Mouse (Mus musculus): ENCODE data around the gene Ntn5. TPM values are rescaled to one million over a fixed set of nuclear protein-coding genes. Genes with fewer than 3 reads are reported as not detected.

Gene Ntn5
- polyA plus RNA-seq, 1 experiment from 2014 or later: 10.8 TPM

DNA sequence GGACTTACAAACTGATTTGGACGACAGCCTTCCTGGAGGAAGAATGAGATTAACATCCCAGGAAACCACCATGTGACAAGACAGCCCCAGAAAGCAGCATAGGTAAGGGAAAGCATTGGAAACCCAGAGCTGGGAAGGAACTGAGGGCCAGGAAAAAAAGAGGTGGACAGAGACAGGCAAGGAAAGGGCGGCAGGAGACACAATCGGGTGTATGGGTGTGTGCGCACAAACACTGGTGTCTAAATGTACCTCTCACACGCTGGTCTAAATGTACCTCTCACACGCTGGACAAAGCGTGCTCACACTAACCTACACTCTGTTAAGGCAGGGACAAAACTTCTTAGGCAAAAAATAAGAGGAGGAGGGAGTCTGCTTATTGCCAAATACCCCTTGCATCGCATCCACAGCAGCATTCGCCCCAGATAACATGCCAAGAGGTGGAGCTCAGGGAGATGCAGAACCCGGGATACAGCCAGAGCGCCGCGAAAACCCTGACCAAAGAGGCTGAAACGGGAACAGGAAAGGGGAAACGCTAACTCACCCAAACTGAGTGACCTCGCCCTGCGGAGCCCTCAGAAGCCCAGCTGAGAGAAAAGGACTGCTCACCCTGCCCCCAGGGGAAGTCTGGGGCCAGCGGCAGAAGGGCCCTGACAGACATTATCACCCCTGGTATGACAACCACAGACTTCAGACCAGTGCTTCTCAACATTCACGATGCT lies 32.1 kb downstream of the Ntn5 start:
- H3K9ac ChIP-seq: no peak overlapping the region; the same call in 1 of the 2 replicates
- 78% methylated on average over 19 of the region's 19 CpGs for WGBS
- no peaks in the 10 kb centered on the region for H3K9me3 ChIP-seq (replicated peaks)
- no peak for ATAC-seq (ENCODE audit: insufficient number of reproducible peaks, low FRiP score, low TSS enrichment, low read depth)
- H3K36me3 ChIP-seq: peaks cover 47% of the 10 kb centered on the region
- H3K4me2 ChIP-seq (replicated peaks): peak overlapping the region; percentile 91
- peak overlapping the region; percentile 81 for H3K27ac ChIP-seq (replicated peaks)
- peaks cover 59% of the 10 kb centered on the region for H3K4me1 ChIP-seq
- peak overlapping the region; percentile 82 for H3K4me3 ChIP-seq (replicated peaks)
- no peaks in the 10 kb centered on the region for H3K27me3 ChIP-seq

DNA sequence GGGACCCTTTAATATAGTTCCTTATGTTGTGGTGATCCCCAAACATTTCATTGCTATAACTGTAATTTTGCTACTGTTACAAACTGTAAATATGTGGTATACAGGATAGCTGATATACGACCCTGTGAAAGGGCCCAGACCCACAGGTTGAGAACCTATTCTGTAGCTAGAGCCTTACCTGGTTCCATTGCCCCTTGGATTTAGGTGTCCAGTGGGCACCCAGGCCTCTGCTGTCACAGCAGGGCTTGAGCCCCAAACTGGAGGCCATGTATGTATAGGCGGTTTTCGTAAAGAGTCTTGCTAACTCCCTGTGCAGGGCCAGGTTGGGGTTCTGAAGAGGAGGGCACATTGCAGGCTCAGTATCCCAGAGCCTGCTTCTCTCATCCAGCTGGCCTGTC lies 32.6 kb downstream of the Ntn5 start:
- no peaks in the 10 kb centered on the region for H3K9me3 ChIP-seq (replicated peaks)
- H3K9ac ChIP-seq: no peak overlapping the region
- no peaks in the 10 kb centered on the region for H3K27me3 ChIP-seq
- ATAC-seq (ENCODE audit: insufficient number of reproducible peaks, low FRiP score, low TSS enrichment, low read depth): no peak
- peak overlapping the region; percentile 91 for H3K4me2 ChIP-seq (replicated peaks)
- H3K36me3 ChIP-seq: peaks cover 45% of the 10 kb centered on the region
- H3K4me1 ChIP-seq: peaks cover 59% of the 10 kb centered on the region
- peak overlapping the region; percentile 82 for H3K4me3 ChIP-seq (replicated peaks)
- 85% methylated on average over 3 of the region's 3 CpGs for WGBS
- H3K27ac ChIP-seq (replicated peaks): no peak overlapping the region; the same call in 1 of the 2 replicates

DNA sequence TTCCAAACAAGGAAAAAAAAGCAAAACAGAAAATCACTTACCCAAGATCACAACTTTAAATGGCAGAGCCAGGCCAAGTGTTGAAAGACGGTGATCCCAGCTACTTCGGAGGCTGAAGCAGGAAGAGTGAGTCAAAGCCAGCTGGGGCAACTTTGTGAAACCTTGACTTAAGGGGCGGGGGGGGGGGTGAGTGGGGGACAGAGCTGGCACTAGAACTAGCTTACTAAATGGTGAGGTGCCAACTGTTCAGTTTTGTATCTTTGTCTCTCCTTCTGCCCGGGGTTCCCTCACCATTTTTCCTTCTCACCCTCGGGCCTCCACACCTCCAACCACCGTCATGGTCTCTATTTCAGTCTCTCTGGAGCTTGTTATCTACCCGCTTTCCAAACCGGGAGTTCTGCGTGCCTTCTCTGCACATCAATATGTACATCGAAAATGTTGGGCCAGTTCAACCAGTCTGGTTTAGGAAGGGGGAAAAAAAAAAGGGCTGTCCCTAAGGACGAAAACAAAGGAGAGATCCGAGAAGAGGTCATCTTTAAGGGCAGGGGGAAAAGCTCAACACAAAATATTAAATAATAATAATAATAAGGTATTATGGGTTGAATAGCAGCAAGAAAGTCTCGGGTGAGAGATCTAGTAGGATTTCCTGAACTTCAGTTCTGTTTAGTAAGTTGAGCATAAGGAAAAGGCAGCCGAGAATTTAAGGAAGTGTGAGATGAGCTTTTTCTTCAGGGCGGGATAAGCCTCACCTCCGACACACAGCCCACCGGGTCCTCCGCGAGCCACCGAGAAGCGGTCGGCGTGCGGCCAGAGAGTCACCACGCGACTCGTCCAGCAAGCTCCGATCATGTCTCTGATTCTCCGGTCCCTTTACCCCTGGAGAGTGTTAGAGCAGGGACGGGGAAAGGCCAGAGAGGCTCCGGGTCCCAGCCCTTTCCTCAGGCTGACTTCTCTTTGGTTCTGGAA lies 33.4 kb downstream of the Ntn5 start:
- peaks cover 45% of the 10 kb centered on the region for H3K36me3 ChIP-seq
- no peaks in the 10 kb centered on the region for H3K27me3 ChIP-seq
- peaks cover 59% of the 10 kb centered on the region for H3K4me1 ChIP-seq
- 7% methylated on average over 31 of the region's 31 CpGs for whole genome bisulfite sequencing
- H3K27ac ChIP-seq (replicated peaks): peak overlapping the region; percentile 95
- H3K9me3 ChIP-seq (replicated peaks): no peaks in the 10 kb centered on the region
- H3K4me2 ChIP-seq (replicated peaks): peak overlapping the region; percentile 91
- H3K4me3 ChIP-seq (replicated peaks): peak overlapping the region; percentile 82
- ATAC-seq (ENCODE audit: insufficient number of reproducible peaks, low FRiP score, low TSS enrichment, low read depth): no peak
- H3K9ac ChIP-seq: peak overlapping the region; percentile 64

DNA sequence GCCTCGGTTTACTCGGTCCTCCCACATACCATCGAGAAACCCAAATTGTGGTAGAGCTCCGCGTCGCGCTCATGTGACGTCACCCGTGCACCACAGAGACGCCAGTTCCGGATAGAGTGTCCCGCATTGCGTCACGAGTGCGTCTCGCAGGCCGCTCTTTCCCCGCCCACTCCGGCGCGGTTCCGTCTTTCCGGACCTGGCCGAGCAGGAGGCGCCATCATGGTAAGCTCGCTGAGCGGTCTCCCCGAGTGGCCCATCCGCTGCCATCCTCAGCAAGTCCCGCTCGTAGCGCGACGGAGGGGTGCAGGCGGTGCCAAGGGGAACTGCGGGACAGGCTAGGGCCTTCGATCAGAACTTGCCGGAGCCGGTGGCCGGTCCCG lies 34.1 kb downstream of the Ntn5 start, which contains the start of gene Sphk2:
Gene Sphk2, minus strand, starts transcription at position 85 of the 380 bp plus-strand sequence.
- H3K36me3 ChIP-seq: peaks cover 43% of the 10 kb centered on the region
- peak within 1 kb of the TSS; percentile 95 for H3K9ac ChIP-seq
- peak within 1 kb of the TSS; percentile 91 for H3K4me2 ChIP-seq (replicated peaks)
- H3K4me1 ChIP-seq: peaks cover 55% of the 10 kb centered on the region
- no peaks in the 10 kb centered on the region for H3K27me3 ChIP-seq
- peak within 1 kb of the TSS; percentile 82 for H3K4me3 ChIP-seq (replicated peaks)
- peak; percentile 80 for ATAC-seq (ENCODE audit: insufficient number of reproducible peaks, low FRiP score, low TSS enrichment, low read depth)
- peak within 1 kb of the TSS; percentile 95 for H3K27ac ChIP-seq (replicated peaks)
- under 1% methylated on average over 41 of the region's 41 CpGs for WGBS
- H3K9me3 ChIP-seq (replicated peaks): no peaks in the 10 kb centered on the region

DNA sequence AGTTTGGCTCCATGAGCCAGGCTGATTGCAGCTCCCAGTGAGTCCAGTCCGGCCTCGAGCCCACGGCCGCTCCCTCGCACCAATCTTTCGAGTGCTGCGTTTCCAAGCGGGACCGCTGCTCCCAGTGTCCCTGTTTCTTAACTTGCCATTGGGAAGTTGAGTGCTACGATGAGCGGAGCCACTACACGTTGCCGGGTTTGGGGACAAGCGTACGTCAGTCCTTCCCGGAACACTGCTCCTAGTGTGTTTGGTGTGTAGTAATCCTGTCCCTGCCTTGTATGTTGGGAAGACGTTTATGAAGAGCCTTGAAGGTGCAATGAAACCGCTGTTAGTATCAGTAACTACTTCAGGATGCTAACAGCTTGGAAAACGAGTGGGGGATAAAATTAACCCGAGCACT lies 34.5 kb downstream of the Ntn5 start:
- WGBS: 0% methylated on average over 20 of the region's 20 CpGs
- no peak for ATAC-seq (ENCODE audit: insufficient number of reproducible peaks, low FRiP score, low TSS enrichment, low read depth)
- Histone ChIP-seq H3K27ac (replicated peaks) (peak overlapping the region; percentile 95), H3K4me2 (replicated peaks) (peak overlapping the region; percentile 91), H3K9ac (peak overlapping the region; percentile 95), H3K4me1 (peaks cover 51% of the 10 kb centered on the region), H3K4me3 (replicated peaks) (peak overlapping the region; percentile 82), H3K36me3 (peaks cover 43% of the 10 kb centered on the region), H3K27me3 (no peaks in the 10 kb centered on the region), H3K9me3 (replicated peaks) (no peaks in the 10 kb centered on the region)

DNA sequence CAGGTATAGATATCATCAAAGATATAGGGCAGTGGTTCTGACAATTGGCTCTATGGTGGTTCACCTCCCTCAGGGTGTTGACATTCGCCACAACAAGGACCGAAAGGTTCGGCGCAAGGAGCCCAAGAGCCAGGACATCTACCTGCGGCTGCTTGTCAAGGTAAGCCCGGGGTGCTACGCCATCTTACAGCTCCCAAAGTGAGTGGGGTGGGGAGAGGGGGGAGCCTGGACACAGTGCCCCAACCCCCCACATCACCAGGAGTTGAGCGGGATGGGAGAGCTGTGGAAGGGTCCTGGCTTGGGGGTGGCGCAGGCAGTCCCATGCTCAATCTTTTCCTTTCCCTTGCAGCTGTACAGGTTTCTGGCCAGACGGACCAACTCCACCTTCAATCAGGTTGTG lies 35.4 kb downstream of the Ntn5 start:
- no peak for ATAC-seq (ENCODE audit: insufficient number of reproducible peaks, low FRiP score, low TSS enrichment, low read depth)
- Histone ChIP-seq H3K9me3 (replicated peaks) (no peaks in the 10 kb centered on the region), H3K36me3 (peaks cover 45% of the 10 kb centered on the region), H3K9ac (peak overlapping the region; percentile 95), H3K4me1 (peaks cover 42% of the 10 kb centered on the region), H3K4me2 (replicated peaks) (peak overlapping the region; percentile 91), H3K27ac (replicated peaks) (no peak overlapping the region), H3K27me3 (no peaks in the 10 kb centered on the region), H3K4me3 (replicated peaks) (peak overlapping the region; percentile 82)
- WGBS: 74% methylated on average over 10 of the region's 10 CpGs

DNA sequence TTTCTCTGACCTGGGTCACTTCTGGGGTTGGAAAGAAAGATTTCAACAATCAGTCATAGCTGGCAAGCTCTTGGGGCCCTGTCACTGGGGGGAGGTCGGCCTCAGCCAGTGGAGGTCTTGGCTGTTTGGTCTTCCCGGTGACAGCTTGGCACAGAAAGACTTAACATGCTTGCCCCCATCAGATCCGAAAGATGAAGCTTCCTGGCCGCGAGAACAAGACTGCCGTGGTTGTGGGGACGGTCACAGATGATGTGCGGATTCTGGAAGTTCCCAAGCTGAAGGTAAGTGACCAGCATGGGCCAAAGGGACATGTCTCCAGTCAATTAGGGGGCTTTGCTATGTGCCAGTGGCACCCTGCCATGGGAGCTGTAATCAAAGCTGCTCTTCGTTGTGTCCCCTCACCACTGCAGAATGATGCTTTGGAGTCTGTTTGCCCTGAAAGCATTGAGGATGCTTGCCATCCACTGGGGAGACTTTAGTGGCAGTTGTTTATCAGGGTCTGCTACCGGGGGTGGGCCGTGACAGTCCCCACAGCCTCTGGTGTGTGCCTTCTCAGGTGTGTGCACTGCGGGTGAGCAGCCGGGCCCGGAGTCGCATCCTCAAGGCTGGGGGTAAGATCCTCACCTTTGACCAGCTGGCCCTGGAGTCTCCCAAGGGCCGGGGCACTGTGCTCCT lies 36.1 kb downstream of the Ntn5 start:
- WGBS: 90% methylated on average over 16 of the region's 16 CpGs
- H3K4me2 ChIP-seq (replicated peaks): peak overlapping the region; percentile 91
- no peak for ATAC-seq (ENCODE audit: insufficient number of reproducible peaks, low FRiP score, low TSS enrichment, low read depth)
- H3K36me3 ChIP-seq: peaks cover 52% of the 10 kb centered on the region
- H3K4me1 ChIP-seq: peaks cover 35% of the 10 kb centered on the region
- H3K9ac ChIP-seq: peak overlapping the region; percentile 95; the same call in 1 of the 2 replicates
- H3K9me3 ChIP-seq (replicated peaks): no peaks in the 10 kb centered on the region
- H3K4me3 ChIP-seq (replicated peaks): peak overlapping the region; percentile 82
- no peaks in the 10 kb centered on the region for H3K27me3 ChIP-seq
- H3K27ac ChIP-seq (replicated peaks): no peak overlapping the region

DNA sequence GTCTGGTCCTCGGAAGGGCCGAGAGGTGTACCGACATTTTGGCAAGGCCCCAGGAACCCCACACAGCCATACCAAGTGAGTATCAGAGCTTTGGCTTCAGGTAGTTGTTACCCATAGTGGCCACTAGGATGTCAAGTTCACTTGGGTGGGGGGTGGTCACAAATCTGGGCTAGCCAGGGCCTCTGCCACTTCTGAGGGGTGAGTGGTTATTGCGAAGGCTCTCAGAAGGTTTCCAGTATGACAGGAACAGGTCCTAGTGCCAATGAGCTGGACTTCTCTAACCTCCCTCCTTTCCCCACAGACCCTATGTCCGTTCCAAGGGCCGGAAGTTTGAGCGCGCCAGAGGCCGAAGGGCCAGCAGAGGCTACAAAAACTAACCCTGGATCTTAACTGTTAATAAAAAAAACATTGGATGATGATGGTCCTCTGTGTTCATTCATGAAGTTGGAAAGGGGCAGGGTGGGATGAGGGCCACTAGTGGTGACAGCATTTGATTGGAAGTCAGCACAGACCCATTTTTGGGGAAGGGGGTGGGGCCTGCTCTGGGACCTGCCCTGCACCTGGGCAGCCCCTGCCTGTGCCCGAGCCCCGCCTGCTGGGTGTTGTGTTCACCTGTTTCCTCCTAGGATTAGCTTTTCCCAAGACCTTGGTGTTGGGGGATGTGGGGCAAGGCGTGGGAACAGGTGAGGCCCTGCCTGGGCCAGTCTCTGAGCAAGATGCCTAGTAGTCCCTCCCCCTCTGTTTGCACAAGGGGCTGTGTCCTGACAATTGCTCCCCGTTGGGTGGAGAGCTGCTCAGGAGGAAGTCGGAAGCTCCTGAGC lies 36.8 kb downstream of the Ntn5 start, which contains the start of gene Fam83e:
Gene Fam83e, plus strand, starts transcription at position 800 of the 821 bp plus-strand sequence.
- Histone ChIP-seq H3K27me3 (no peaks in the 10 kb centered on the region), H3K9me3 (replicated peaks) (no peaks in the 10 kb centered on the region), H3K9ac (no peak within 1 kb of the TSS), H3K36me3 (peaks cover 60% of the 10 kb centered on the region), H3K4me2 (replicated peaks) (no peak within 1 kb of the TSS), H3K4me1 (peaks cover 32% of the 10 kb centered on the region), H3K27ac (replicated peaks) (peak within 1 kb of the TSS; percentile 61; the same call in 1 of the 2 replicates), H3K4me3 (replicated peaks) (no peak within 1 kb of the TSS)
- ATAC-seq (ENCODE audit: insufficient number of reproducible peaks, low FRiP score, low TSS enrichment, low read depth): no peak
- WGBS: 79% methylated on average over 14 of the region's 14 CpGs

DNA sequence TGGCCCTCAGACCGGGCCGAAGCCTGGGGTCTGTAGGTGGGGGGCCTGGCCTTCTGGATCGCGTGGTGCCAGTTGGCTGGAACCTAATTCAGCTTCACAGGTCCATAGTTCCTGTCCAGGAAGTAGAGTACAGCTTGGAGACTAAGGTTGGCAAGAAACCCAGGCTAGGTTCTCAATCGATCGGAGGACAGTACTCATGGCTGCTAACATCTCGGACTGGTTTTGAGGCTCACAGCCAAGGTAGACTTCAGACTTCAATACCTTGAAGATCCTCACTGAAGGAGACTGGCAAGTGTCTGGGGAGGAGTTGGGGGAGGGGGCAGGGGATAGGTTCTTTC lies 37.4 kb downstream of the Ntn5 start:
- no peak for ATAC-seq (ENCODE audit: insufficient number of reproducible peaks, low FRiP score, low TSS enrichment, low read depth)
- Histone ChIP-seq H3K36me3 (peaks cover 65% of the 10 kb centered on the region), H3K9me3 (replicated peaks) (no peaks in the 10 kb centered on the region), H3K9ac (no peak overlapping the region), H3K4me2 (replicated peaks) (no peak overlapping the region), H3K27me3 (no peaks in the 10 kb centered on the region), H3K4me1 (peaks cover 26% of the 10 kb centered on the region), H3K4me3 (replicated peaks) (no peak overlapping the region), H3K27ac (replicated peaks) (peak overlapping the region; percentile 61; the same call in 1 of the 2 replicates)
- 82% methylated on average over 7 of the region's 7 CpGs for WGBS

DNA sequence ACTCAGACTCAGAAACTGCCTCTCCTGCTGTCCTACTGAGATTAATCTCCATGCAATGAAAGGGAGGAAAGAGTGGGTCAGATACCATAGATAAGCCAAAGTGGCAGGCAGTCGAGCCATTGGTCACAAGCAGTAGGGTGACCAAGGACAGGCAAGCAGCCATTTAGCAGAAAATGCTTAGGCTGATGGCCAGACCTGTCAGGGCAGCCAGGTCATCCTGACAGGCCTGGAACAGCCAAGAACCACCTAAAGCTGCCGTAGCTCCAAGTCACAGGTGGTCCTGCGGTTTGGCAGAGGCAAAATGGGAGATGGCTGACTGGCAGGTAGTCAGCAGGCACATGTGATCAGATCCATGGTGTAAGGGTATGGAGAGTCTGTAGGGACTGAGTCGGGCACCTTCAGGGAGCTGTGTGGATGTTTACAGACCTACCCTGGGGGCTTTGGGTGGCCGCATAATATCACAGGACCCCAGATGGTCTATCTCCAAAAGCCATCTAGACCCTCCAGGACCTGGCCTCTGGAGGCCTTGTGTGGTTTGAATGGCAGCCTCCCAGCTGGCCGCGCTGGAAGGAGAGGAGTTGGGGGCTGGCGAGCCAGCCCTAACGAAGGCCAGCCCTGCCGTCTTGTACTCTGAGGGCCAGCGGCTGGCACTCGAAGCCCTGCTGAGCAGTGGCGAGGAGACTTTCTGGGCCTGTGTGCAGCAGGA lies 38.0 kb downstream of the Ntn5 start:
- no peak overlapping the region for H3K4me3 ChIP-seq (replicated peaks)
- H3K36me3 ChIP-seq: peaks cover 70% of the 10 kb centered on the region
- no peak for ATAC-seq (ENCODE audit: insufficient number of reproducible peaks, low FRiP score, low TSS enrichment, low read depth)
- H3K9ac ChIP-seq: no peak overlapping the region
- peaks cover 20% of the 10 kb centered on the region for H3K4me1 ChIP-seq
- WGBS: 60% methylated on average over 13 of the region's 13 CpGs
- no peaks in the 10 kb centered on the region for H3K9me3 ChIP-seq (replicated peaks)
- no peak overlapping the region for H3K4me2 ChIP-seq (replicated peaks)
- 0 out of 2 replicates have a peak overlapping the region, but pooled peaks have one; percentile 6 for H3K27ac ChIP-seq (replicated peaks)
- H3K27me3 ChIP-seq: no peaks in the 10 kb centered on the region
